Mouse (Mus musculus) midbrain, embryonic 16.5 days (tissue): ENCODE data around the gene Gm10053. TPM values are rescaled to one million over a fixed set of nuclear protein-coding genes. Genes with fewer than 3 reads are reported as not detected.
"Not testable (repeated sequence)": the region's sequence is repeated elsewhere in the genome, so short reads cannot be mapped to it uniquely, and the experiment has no call there.

Experiments
- ATAC-seq: fragments of 200-750 bp; cut with Nextera tagmentation; 2 replicates; pipeline ENCODE4 v1.8.0; 2017; ENCODE audit warnings: moderate TSS enrichment
- H3K27ac ChIP-seq: fragments of 300-500 bp; sonication (generic); 2 replicates; pipeline ENCODE4 v1.5.1; 2014; ENCODE audit warnings: mild to moderate bottlenecking, low read length, mixed read lengths
- H3K27me3 ChIP-seq: fragments of 300-500 bp; sonication (generic); 2 replicates; pipeline ENCODE4 v1.6.1; 2014; ENCODE audit warnings: low read depth, low read length, mixed read lengths; ENCODE audit not compliant: control insufficient read depth, insufficient read depth
- H3K36me3 ChIP-seq: fragments of 300-500 bp; sonication (generic); 2 replicates; pipeline ENCODE4 v1.6.1; 2014; ENCODE audit warnings: mild to moderate bottlenecking, low read length, moderate library complexity, mixed read lengths; ENCODE audit not compliant: control insufficient read depth, insufficient read depth
- H3K4me1 ChIP-seq: fragments of 300-500 bp; sonication (generic); 2 replicates; pipeline ENCODE4 v1.6.1; 2014; ENCODE audit warnings: mild to moderate bottlenecking, low read length, mixed read lengths; ENCODE audit not compliant: control insufficient read depth, insufficient read depth
- H3K4me2 ChIP-seq: fragments of 300-500 bp; sonication (generic); 2 replicates; pipeline ENCODE4 v1.6.1; 2014; ENCODE audit warnings: mild to moderate bottlenecking, low read length, mixed read lengths
- H3K4me3 ChIP-seq: fragments of 300-500 bp; sonication (generic); 2 replicates; pipeline ENCODE4 v1.5.1; 2014; ENCODE audit warnings: low read depth, mild to moderate bottlenecking, low read length, moderate library complexity, mixed read lengths
- H3K9ac ChIP-seq: fragments of 300-500 bp; sonication (generic); 2 replicates; pipeline ENCODE4 v1.6.1; 2014; ENCODE audit warnings: low read depth, low read length, mixed read lengths
- H3K9me3 ChIP-seq: fragments of 300-500 bp; sonication (generic); replicated peaks from 2 replicates; pipeline ENCODE4 v1.6.1; 2014; ENCODE audit warnings: mild to moderate bottlenecking, low read length, mixed read lengths; ENCODE audit not compliant: control insufficient read depth, poor library complexity, severe bottlenecking
- WGBS: fragments of 180-500 bp; shearing (Covaris S2); extraction: QIAGEN DNeasy Blood & Tissue Kit; methylation state at CpG from one replicate; pipeline ENCODE4 v1.1.7; 2014; 5-methylcytosine and 5-hydroxymethylcytosine counted together
- polyA plus RNA-seq: library from polyadenylated mRNA; unstranded; fragments of >200 nt; fragmentation: Nextera tagmentation; extraction: Ambion mirVana; gene quantifications from 2 replicates; pipeline ENCODE4 v1.2.1, GENCODE M21; 2015

Gene Gm10053
- 243 and 260 TPM in 2 replicates for polyA plus RNA-seq

- not testable (repeated sequence) for H3K4me2 ChIP-seq, ATAC-seq, H3K27ac ChIP-seq, H3K4me3 ChIP-seq, H3K9me3 ChIP-seq, H3K4me1 ChIP-seq, H3K36me3 ChIP-seq, H3K9ac ChIP-seq, H3K27me3 ChIP-seq
- WGBS: 86% methylated on average over 23 of the region's 26 CpGs
These were observed at the start of gene Gm10053 for GRCm38 (mm10) chr19:24875129-24875870. TSS of gene Gm10053 (plus strand) at chr19:24875686.

- no peak overlapping the region for H3K4me2 ChIP-seq
- no peaks in the 10 kb centered on the region for H3K27me3 ChIP-seq
- no peak overlapping the region for H3K4me3 ChIP-seq
- no peaks in the 10 kb centered on the region for H3K36me3 ChIP-seq
- WGBS: 91% methylated on average over 3 of the region's 3 CpGs
- no peak overlapping the region for H3K27ac ChIP-seq
- no peak for ATAC-seq
- 0 out of 2 replicates have a peak, but pooled peaks cover 2% of the 10 kb centered on the region for H3K4me1 ChIP-seq
- no peaks in the 10 kb centered on the region for H3K9me3 ChIP-seq
- no peak overlapping the region for H3K9ac ChIP-seq
These were observed 33.4 kb upstream of the Gm10053 start for GRCm38 (mm10) chr19:24842080-24842479.

GRCm38 (mm10) chr19:24845007-24845546, 30.4 kb upstream of the Gm10053 start:
- 0 out of 2 replicates have a peak, but pooled peaks have one; percentile 32 for ATAC-seq
- WGBS: 47% methylated on average over 7 of the region's 7 CpGs
- H3K4me2 ChIP-seq: no peak overlapping the region
- no peaks in the 10 kb centered on the region for H3K36me3 ChIP-seq
- 0 out of 2 replicates have a peak, but pooled peaks cover 2% of the 10 kb centered on the region for H3K4me1 ChIP-seq
- no peaks in the 10 kb centered on the region for H3K27me3 ChIP-seq
- H3K9ac ChIP-seq: no peak overlapping the region
- no peak overlapping the region for H3K27ac ChIP-seq
- H3K4me3 ChIP-seq: no peak overlapping the region
- no peaks in the 10 kb centered on the region for H3K9me3 ChIP-seq

DNA sequence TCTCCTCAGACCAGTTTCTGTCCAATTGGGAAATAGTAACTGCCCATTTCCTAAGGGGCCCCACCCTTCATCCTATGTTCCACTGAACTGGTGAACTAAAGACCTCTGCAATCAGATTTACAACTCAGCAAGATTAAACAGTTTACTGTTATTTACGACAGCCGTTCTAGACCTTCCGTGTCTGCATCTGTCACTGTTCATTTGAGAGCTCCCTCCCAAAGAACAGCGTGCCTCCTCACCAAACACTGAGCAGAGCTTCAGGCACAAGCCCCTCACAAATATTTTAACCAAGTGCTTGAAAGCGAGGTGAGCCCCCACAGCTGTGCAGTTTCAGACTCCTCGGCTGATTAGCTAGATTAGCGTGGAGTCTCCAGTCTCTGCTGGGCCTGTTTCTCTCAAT, 27.1 kb upstream of the Gm10053 start:
- Histone ChIP-seq H3K36me3 (no peaks in the 10 kb centered on the region), H3K4me2 (no peak overlapping the region), H3K4me3 (no peak overlapping the region), H3K27me3 (no peaks in the 10 kb centered on the region), H3K27ac (no peak overlapping the region), H3K9ac (no peak overlapping the region), H3K9me3 (no peaks in the 10 kb centered on the region), H3K4me1 (peaks cover 4% of the 10 kb centered on the region; the same call in 1 of the 2 replicates)
- 55% methylated on average over 7 of the region's 7 CpGs for WGBS
- ATAC-seq: no peak

DNA sequence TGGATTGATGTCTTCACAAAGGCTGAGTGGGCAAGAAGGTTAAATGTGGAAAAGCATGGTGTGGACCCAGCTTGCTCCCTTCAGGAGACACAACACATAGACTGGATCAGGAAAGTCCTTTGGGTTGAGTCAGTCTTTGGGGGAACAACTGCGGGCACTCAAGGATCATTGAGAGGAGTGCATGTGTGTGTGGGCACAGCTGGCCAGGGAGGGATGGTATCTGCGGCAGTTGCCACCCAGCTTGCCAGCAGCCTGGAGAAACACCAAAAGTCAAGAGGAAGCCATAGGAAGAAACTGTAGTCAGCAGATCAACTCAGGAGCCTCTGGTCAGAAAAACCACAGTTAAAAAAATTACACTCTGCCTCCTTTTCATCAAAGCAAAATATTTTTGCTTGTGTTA, 26.6 kb upstream of the Gm10053 start:
- Histone ChIP-seq H3K4me3 (no peak overlapping the region), H3K36me3 (no peaks in the 10 kb centered on the region), H3K27ac (no peak overlapping the region), H3K4me2 (no peak overlapping the region), H3K9me3 (no peaks in the 10 kb centered on the region), H3K27me3 (no peaks in the 10 kb centered on the region), H3K4me1 (peaks cover 4% of the 10 kb centered on the region; the same call in 1 of the 2 replicates), H3K9ac (no peak overlapping the region)
- ATAC-seq: no peak
- 69% methylated on average over 2 of the region's 2 CpGs for WGBS

GRCm38 (mm10) chr19:24851456-24852315, 23.8 kb upstream of the Gm10053 start:
- Histone ChIP-seq H3K4me3 (no peak overlapping the region), H3K27me3 (no peaks in the 10 kb centered on the region), H3K27ac (no peak overlapping the region), H3K9ac (no peak overlapping the region), H3K9me3 (no peaks in the 10 kb centered on the region), H3K4me2 (peak overlapping the region; percentile 39), H3K4me1 (peaks cover 2% of the 10 kb centered on the region; the same call in 1 of the 2 replicates), H3K36me3 (no peaks in the 10 kb centered on the region)
- no peak for ATAC-seq
- 65% methylated on average over 21 of the region's 21 CpGs for WGBS

DNA sequence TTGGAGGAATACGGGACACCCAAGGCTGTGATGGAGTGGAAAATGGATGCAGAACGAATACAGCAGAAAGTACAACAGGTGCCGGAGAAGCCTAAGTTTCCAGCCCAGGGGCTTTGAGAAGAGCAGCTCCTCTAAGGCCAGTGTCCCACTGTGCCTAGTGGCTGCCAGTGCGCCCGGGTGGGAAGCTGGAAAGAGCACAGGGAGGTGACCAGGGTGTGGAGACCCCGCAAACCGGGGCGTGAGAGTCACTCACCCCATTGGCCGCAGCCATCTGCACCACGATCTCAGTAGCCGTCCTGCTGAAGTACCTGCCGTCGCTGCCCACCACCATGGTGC, 14.2 kb upstream of the Gm10053 start:
- peaks cover 19% of the 10 kb centered on the region for H3K27me3 ChIP-seq
- H3K9me3 ChIP-seq: no peaks in the 10 kb centered on the region
- H3K9ac ChIP-seq: peak overlapping the region; percentile 53; the same call in 1 of the 2 replicates
- WGBS: 20% methylated on average over 13 of the region's 13 CpGs
- H3K4me1 ChIP-seq: peaks cover 6% of the 10 kb centered on the region
- 0 out of 2 replicates have a peak, but pooled peaks have one; percentile 21 for ATAC-seq
- H3K27ac ChIP-seq: no peak overlapping the region
- H3K36me3 ChIP-seq: no peaks in the 10 kb centered on the region
- peak overlapping the region; percentile 69 for H3K4me2 ChIP-seq
- H3K4me3 ChIP-seq: peak overlapping the region; percentile 37

DNA sequence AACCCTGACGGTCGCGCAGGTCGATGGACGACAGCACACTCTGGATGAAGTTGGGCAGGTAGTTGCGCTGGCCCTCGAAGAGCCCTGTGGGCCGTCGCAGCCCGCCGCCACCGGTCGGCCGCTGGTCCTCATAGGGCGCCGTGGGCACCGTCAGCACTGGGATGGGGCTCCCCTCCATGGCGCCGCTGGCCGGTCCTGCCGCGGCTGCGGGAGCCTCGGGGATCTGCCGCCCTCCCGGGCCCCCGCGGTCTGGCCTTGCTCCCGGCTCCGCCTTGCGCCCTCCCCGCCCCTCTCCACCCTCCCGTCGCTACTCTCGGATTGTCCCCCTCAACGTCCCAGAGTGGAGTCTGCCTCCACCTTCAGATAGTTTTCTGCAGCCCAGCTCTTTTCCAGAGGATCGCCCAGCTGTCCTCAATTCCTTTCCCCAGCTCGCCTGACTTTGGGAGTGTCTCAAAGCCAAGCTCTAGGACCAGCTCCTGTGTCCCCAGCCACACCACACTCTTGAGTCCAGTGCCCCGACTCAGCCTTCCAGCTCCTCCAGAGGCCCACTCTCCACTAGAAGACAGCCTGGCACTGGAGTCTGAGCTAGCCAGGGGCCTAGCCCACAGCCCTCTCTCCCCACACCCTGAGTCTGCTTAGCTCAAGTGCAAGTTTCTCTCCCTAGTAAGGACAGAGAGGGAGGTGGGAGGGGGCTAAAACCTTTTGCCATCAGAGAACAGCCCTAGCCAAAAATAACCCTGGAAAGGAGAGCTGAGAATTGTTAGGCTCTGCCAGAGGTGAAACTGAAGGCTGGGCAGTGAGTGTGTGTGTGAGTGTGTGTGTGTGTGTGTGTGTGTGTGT, 13.7 kb upstream of the Gm10053 start, which contains the start of gene Pgm5:
TSS of gene Pgm5 (minus strand) at position 244 of the 840 bp plus-strand sequence.
- Histone ChIP-seq H3K36me3 (no peaks in the 10 kb centered on the region), H3K4me1 (peaks cover 6% of the 10 kb centered on the region), H3K4me2 (peak within 1 kb of the TSS; percentile 69), H3K4me3 (peak within 1 kb of the TSS; percentile 37), H3K27ac (no peak within 1 kb of the TSS), H3K9ac (peak within 1 kb of the TSS; percentile 53; the same call in 1 of the 2 replicates), H3K9me3 (no peaks in the 10 kb centered on the region), H3K27me3 (peaks cover 19% of the 10 kb centered on the region)
- ATAC-seq: 0 out of 2 replicates have a peak, but pooled peaks have one; percentile 39
- under 1% methylated on average over 33 of the region's 39 CpGs for WGBS
